Mouse (Mus musculus) frontal cortex, postnatal 36 days (tissue): ENCODE results near the gene Hip1r.

ENCODE experiments used
- DNase-seq, 2 experiments: peaks; one replicate each; pipeline ENCODE4 v3.0.0; 2022; ENCODE audit warnings: low spot score in 2 of 2

Gene Hip1r

DNA sequence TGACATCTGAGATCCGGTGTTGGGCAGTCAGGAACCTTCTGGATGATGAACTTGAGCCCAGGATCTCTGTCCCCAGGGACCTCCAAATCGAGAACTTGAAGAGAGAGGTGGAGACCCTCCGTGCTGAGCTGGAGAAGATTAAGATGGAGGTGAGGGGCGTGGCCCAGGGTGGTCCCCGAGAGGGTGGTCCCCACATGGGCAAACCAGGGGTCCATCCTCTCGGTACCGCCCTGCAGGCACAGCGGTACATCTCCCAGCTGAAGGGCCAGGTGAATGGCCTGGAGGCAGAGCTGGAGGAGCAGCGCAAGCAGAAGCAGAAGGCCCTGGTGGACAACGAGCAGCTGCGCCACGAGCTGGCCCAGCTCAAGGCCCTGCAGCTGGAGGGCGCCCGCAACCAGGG, 23.3 kb downstream of the Hip1r start:
- no peak for DNase-seq

DNA sequence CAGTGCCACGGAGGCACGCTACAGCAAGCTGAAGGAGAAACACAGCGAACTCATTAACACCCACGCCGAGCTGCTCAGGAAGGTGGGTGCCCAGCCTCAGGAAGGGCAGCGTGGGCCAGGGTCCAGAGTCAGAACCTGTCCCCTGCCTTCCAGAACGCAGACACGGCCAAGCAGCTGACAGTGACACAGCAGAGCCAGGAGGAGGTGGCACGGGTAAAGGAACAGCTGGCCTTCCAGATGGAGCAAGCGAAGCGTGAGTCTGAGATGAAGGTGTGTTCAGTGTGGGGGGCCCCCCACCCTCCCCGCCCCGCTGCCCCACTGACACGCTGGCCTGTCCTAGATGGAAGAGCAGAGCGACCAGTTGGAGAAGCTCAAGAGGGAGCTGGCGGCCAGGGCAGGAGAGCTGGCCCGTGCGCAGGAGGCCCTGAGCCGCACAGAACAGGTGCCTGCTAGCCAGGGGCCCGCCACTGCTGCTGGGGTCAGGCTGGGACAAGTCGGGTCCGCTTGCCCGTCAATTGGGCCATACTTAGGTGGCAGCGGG, 23.9 kb downstream of the Hip1r start:
- no peak for DNase-seq

DNA sequence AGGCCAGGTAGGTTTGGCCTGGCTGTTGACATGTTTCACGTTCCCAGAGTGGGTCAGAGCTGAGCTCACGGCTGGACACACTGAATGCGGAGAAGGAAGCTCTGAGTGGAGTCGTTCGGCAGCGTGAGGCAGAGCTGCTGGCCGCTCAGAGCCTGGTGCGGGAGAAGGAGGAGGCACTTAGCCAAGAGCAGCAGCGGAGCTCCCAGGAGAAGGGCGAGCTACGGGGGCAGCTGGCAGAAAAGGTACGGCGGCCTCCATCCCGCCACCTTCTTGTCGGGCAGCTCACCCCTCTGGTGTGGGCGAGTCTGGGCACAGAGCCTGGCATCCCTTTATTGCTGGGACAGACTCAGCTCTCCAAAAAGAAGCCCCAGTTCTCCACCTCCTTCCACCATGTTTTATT, 24.4 kb downstream of the Hip1r start:
- DNase-seq = no peak

DNA sequence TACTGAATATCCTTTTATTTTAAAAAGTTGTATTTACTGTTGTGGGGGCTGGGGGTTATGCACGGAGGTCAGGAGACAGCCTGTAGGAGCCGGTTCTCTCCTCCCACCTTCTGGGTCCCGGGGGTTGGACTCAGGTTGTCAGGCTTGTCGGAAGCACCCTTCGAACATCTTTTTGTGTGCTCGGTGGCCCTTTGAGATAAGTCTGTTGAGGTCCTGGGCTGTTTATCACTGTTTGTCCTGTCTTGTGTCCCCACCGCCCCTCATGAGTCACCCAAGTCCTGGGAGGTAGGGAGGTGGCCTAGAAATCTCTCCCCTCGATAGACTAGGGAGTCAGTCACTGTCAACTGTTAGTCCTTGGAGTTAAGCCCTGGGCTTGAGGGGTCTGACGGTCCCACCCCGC, 24.9 kb downstream of the Hip1r start:
- DNase-seq = no peak

DNA sequence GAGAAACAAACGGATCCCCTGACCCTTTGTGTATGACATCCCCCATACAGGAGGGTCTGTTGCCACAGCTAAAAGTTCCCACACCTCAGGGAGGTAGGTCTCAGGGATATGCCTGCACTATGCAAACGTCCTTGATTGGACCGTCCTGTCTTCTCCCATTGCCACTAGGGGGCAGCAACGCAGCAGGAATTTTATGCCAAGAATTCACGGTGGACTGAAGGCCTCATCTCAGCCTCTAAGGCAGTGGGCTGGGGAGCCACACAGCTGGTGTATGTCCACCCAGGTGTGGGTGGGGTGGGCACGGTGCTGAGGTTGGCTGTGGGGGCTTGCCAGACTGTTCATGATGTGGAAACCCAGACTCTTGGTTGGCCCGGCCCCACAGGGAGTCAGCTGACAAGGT, 27.4 kb downstream of the Hip1r start:
- peak; percentile 93 to 95 for DNase-seq

DNA sequence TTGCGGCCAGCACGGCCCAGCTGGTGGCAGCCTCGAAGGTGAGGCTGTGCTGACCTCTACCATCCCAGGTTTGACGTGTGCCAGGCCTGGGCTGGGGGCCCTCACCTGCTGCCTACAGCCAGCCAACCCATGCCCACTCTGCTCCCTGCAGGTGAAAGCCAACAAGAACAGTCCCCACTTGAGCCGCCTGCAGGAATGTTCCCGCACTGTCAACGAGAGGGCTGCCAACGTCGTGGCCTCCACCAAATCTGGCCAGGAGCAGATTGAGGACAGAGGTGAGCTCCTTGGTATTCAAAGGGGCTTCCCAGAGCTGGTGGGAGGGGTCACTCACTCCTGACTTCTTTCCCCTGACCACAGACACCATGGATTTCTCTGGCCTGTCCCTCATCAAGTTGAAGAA, 27.8 kb downstream of the Hip1r start:
- DNase-seq = no peak

DNA sequence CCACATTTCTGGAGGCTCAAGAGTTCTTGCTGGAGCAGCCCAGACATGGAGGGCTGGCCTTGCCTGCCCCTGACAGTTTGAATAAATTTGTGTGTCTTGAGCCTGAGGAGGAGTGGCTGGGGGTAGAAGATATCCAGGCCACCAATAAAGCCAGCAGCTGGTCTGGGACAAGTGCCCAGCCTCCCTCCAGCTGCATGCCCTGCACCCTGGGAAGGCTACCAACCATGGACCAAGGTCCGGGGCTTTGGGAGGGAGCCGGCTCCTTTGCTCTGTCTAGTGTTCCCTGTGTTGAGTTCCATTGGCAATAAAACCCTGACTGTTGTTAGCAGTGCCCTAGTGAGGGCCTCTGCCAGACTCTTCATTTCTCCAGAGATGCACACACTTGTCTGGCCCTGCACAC, 29.4 kb downstream of the Hip1r start:
- peak in 1 of 2 experiments; percentile 67 for DNase-seq

DNA sequence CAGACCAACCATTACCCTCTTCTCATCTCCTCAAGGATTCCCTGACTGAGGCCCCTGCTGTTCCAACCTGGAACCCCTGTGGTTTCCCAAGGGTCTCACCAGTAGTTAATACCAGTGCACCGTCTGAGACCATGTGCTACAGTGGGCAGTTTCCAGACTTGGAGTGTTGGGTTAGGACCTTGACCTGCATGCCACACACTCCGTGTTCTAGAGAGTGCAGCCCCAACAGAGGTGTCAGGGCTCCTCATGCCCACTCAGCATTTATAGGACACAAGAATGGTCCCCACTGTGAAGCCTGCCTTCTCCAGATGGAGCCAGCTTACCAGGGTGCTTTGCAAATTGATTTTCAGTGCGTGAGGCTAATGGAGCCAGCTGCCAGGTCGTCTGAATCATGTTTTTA, 29.9 kb downstream of the Hip1r start:
- no peak for DNase-seq

DNA sequence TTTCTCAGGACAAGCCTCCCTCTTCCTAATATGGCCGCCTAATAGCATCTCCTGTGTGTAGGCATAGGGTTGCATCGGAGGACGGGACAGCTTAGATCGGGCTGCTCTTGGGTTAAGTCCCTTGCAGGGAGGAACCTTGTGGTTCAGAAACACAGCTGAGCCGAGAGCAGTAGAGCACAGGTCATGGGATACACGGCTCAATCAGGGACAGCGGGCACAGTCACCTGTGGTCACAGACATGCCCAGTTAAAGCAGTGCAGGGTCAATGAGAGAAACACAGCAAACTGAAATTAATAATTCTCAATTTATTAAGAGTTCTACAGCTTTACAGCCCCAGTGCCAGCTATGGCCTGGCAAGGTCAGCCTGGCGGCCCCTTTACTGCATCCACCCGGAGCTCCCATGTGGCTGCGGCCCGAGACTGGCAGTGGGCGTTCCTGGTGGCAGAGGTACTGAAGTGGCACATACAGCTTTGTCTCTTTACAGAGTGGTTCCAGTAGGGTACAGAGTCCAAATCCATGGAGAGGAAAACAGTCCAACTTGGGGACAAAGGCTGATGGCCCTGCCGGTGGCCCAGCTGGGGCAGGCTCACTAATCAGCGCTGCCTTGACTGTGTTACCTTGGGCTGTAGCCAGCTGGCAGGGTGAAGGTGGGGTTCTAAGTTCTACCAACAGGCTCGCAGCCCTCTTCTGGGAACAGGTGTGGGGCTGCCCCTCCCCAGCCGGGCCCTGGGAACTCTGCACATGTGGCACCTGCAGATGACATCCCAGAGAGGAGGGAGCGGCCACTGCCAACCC, 31.1 kb downstream of the Hip1r start:
- no peak for DNase-seq

DNA sequence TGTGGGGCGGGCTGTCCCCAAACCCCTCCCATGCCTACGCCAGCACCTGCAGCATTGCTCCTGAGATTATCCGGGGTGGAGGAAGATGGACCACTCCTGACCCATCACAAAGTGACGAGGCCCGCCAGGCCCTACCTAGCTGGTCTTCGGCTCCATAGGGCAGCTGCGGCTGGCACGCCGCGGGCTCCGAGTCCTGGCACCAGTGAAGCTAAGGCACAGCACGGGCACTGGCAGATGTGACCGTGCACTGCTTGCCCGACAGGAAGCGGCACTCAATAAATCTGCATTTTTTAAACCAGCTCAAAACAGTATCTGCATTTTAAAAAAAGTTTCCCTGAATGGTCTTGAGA, 31.7 kb downstream of the Hip1r start:
- DNase-seq = no peak

DNA sequence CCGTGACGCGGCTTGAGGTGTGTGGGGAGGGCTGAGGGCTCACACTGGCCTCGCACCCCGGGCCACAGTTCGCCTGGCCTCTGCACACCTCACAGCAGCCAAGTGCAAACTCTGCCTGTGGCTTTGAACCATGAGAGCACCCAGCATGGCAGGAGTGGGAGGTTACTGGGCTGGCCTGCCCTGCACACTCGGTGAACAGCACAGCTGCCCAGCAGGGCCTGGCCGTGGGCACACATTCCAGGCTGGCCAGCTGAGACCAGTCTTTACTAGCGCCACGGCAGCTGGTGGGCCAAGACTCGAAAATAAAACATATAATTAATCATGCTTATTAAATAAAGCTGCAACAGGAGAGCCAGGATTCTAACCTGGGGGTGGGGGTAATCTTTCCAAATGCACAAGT, 32.2 kb downstream of the Hip1r start:
- DNase-seq = no peak

DNA sequence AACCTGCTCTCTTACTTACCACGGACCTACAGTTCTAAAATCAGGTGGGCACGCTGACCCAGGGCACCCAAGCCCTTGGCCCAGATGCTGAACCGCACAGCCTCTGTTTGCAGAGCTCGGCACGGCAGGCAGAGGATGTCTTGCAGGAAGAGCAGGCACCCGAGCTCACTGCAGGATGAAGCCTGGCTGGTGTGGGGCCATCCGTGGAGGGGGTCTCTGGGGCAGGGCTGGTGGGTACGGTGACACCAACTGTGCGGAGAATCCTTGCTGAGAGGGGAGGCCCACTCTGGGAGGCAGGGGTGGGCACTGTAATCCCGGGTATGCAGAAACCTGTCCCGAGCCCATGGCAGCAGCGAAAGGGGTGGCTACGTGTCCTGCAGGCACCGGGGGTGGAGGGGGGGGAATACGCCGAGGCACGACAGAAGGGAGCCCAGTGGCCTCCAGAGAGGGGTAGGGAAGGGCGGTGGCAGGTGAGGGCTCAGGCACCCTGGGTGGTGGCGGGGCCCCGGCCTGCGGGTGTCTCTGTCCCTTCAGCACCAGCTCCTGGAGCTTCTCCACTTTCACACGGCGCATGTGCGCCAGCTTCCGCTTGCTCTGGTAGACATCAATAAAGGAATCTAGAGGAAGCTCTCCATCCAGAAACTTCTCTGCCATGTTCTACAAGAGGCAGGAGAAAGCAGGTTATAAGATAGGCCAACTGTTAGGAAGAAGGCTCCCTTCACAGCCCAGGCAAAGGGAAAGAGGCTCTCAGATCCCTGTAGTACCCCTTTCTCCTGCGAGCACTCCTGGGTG, 32.9 kb downstream of the Hip1r start:
- DNase-seq = no peak

DNA sequence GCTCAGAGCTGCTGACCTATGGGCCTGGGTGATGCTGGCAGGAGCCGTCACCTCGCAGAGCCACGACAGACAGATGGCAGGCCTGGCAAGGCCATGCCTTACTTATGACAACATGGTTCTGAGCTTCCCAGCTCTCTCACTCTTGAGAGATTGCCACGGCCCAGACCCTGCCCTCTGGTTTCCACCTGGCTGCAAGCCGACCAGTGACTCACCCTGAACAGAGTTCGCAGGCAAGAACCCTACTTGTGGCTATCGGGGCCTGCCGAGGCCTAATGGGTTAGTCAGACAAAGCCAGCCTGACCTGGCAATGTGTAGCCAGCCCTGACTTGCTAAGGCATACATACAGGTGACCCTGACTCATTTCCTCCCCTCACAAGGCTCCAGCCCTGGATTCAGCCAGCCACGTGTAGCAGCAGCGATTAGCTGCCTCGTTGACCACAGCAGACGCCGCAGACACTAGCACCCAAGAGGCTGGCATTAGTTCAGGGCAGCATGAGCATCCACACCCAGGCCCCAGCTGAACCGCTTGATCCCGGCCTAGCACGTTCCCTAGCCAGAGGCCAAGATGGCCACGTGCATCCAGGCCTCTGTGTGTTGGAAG, 33.6 kb downstream of the Hip1r start:
- no peak for DNase-seq

DNA sequence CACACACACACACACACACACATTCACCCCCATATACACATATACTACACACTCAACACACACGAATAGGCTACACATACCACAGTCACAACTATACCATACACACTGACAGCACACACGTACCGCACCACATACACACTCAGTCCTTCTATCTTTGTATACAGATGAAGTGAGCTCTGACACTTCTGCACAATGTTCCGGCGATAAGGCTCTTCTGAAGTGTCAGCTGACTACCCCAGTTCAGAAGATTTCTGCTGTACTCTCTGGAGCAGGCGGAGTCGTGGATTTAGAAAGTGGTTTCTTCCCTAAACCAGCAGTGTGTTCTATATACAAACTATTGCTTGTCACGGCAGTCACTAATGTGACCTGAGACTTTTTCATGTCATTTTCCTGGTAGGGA, 36.6 kb downstream of the Hip1r start:
- DNase-seq = no peak

DNA sequence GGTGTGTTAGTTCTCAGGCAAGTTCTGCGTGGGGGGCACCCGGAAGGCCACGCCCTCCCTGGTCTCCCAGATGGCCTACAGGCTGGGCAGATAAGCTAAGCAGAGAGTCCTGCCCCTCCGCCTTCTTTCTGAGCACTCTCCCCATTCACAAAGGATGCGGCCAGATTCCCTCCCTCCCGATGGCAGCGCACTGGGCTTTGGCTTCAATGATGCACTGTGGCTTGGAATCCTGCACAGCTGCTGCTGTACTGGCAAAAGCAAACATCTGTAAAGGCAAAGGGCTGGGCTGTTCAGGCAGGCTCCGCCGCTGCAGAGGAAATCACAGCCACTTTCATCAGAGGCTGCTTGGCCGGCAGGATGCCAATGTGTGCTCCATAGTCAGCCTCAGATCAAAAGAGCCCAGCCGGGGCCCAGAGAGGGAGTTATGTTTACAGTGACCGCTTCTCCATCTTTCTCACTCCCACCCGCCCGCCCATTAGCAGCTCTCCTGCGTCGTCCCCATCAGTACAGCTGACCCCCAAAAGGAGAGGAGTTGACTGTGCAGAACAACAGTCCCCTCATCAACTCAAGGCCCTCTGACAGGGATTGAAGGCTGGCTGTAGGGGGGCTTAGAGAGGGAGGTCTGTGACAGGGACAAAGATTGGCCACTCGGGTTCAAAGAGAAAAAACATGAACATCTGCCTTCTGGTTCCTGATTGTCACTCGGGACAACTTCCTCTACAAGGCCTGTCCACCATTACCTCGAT, 37.7 kb downstream of the Hip1r start:
- DNase-seq = no peak

DNA sequence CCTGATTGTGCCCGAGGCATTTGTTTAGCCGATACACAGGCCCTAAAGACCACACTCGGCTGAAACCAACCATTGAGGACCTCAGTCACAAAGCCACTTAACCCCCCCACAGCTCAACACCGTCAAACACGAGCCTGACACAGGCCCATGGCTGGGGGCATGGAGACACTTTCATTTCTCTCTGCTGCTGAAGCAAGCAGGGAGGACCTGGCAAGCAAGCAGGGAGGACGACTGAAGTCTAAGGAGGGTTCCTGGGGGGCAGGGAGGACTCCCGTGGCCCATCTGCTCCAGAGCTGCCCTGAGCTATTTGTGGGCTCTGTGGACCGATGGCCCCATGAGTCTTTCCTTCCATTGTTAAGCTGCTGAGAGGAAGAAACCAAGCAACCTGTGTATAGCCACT, 38.5 kb downstream of the Hip1r start:
- no peak for DNase-seq

DNA sequence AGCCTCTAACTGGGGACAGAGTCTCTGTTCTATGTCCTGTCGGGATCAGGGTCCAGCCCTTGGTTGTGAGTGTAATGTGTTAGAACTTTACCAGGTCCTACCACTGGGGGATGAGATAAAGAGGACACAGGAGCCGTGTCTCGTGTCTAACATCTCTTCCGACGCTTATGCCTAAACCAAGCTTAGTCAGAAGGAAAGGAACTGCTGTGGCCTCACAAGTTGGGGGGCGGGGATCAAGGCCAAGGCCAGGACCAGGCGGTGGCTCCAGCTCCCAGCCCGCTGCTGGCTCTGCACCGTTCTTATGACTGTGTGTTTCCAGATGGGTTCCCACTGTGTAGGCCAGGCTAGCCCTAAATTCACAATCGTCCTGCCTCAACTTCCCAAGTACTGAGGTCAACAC, 39.5 kb downstream of the Hip1r start:
- DNase-seq = no peak

DNA sequence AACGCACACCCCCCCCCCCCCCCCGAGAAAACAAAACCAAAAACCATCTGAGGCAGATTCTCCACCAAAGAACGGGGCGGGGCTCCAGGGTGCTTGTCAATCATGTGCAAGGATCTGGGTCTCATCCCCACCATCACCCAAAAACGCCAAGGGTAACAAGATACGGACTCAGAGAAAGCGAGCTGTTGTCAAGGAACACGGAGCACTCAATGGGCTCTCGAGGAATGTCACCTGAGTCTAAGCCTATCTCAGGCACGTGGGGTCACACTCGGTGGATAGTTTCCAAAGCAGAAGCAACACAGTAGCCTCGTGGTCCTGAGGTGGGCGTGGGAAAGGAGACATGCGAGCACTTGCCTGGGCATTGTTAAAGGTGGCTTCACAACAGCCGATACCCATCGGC, 40.3 kb downstream of the Hip1r start:
- DNase-seq = no peak

DNA sequence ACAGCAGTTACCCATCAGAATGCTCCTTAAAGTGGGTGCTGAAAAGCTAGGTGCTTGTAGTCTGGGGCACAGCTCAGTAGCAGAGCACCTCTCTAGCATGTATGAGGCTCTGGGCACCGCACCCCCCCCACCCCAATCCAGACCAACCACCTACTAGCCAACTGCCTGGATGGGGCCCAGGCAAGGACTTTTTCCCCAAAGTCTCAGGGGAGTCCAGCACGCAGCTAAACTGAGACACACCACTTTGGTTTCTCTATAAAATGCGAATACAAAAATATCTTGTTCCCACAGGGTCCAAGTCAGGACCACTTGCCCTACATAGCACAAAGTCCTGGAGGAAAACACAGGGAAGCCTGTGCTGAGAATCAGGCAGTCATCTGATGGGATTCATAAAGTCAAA, 40.8 kb downstream of the Hip1r start:
- DNase-seq = no peak

DNA sequence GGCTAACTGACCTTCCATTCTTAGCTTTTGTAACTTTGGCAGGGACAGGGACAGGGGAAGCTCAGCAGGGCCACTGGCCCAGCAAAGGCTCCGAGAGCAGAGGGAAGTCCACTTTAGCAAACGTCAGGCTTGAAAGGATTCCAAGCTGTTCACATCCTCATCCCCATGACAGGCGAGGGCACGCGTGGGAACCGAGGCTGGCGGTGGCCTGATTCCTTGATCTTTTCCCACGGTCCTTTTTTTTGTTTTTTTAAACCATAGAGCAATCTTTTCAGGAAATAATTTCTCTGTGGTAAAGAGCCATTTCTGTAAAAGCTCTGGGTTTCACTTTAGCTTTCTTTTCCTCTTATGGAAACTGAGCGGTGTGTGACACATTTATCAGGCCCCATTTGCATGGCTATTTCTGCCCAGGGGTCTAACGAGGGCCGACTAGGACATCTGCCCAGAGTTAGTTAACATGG, 41.4 kb downstream of the Hip1r start:
- no peak for DNase-seq

DNA sequence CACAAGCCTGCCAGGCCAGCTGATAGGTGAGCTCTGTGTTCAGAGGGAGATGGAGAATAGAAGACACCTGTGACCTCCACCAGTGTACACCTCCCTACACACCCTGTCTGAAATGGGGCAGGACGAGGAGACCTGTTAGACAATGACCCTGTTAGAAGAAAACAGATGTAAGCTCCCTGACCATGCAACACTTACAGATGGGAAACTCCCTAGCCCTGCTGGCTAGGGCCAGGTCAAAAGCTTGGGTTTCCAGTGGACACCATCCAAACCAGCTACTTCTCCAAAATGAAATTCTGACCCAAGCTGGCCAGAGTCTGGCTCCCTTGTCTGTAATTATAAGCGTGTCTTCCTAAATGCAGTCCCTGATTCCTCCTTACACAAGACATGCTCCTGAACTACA, 42.3 kb downstream of the Hip1r start:
- no peak for DNase-seq

DNA sequence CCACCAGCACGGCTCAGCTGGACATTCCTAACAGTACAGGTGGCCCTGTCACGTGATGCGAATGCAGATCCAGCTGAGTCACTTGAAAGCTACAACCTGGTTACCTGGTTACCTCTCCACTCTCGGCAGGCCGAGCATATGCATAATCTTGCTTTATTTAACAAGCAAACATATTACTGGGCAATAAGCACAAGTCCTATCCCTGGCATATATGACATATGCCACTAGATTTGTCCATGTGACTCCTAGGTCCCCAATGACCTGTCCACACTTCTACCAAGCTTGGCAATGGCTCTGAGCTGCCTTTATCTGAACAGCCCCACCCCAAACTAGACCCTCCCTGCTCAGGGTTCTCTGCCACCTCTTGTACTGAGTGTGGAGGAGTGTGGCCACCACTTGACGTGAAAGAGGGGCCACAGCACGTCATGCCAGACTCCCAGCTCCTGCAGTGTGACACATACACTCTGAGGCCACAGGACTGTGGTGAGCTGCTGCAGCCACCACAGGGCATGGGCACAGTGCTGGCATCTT, 42.9 kb downstream of the Hip1r start:
- DNase-seq = no peak
